Mouse (Mus musculus) mouse embryonic stem cell (cell line): ENCODE data around the gene Gm20388.

Experiments
- in situ Hi-C, 2 experiments: fragments of 300-500 bp; cut with MboI; formaldehyde crosslinking; loops; 1 replicate in 1 of 2; 3 replicates in 1 of 2; pipeline ENCODE4 v1.14.3; 2019 to 2020; ENCODE audit warnings: low sequenced_read_pairs in 2 of 2, low pct_unique_long_range_greater_than_20kb in 1 of 2, mixed read lengths in 1 of 2; ENCODE audit not compliant: unreplicated experiment in 1 of 2

Gm20388 gene

DNA sequence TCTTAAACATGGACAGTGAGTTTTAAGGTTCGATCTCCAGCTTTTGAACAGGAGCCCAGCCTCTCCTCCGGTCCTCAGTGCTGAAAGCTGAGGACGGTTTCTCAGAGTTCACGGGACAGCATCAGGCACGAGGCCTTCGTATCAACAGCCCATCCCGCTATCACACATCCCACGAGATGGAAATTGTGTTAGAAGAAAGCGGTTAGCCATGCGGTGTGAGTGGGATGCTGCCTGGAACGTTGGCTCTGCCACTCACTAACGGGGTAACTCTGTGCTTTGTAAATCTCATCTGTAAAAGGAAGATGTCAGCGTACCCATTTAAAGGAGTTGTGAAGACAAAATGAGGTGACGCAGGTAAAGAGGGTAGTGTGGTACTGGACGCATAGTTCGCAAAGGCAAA lies 3796.5 kb downstream of the Gm20388 start:
- in situ Hi-C loops = no loop called here

DNA sequence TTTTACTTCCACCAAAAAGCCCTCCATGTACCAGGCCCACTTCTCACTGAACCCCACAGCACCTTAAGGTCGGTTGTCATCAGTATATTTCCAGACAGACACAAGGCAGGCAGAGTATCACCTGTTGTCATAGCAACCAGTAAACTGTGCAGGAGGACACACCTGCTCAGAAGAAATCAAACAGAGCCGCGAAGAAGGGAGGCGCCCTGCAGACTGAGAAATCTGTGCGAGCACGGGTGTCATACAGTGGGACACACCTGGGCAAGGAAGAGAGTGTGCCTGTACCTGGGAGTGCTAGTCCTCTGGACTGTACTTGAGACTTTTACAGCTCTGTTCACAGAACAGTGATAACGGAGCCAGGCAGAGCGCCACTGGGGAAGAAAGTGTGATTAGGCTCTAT lies 3798.1 kb downstream of the Gm20388 start:
- in situ Hi-C loops = no loop called here

DNA sequence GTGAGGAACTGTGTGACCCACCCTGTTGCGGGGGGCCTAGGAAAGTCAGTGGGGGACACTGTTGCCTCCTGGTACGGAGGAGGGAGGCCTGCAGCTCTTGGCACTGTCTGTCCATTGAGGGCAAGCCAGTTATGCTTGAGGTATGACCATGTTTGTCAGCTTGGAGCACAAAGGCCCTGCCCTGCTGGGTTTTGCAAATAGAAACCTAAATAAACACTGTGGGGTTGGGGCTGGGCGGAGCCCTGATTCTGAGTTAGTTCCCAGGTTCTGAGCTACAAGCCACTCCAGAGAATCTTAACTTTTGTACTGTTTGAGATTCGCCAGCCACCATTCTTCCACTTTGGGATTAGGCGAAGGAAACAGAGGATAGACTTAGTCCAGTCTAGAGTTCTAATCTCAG lies 3799.7 kb downstream of the Gm20388 start:
- in situ Hi-C loops = no loop called here

DNA sequence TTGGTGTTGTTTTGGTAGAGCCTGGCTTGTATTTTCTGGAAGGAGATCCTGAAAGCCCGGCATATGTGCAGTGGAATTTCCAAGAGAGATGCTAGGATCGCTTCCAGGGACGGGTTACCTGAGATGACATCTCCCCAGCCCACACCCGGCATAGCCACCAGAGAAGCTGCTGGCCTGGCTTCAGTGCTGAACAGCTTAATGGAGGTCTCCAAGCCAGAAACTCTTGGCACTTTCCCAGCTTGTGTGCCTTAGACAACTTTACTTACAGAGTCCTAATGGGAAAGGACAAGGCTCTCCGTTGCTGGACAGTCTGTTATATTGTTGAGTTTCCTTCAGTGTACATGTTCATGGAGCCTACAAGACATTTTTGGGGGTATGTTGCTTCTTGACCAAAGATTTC lies 3803.8 kb downstream of the Gm20388 start:
- in situ Hi-C loops = no loop called here

DNA sequence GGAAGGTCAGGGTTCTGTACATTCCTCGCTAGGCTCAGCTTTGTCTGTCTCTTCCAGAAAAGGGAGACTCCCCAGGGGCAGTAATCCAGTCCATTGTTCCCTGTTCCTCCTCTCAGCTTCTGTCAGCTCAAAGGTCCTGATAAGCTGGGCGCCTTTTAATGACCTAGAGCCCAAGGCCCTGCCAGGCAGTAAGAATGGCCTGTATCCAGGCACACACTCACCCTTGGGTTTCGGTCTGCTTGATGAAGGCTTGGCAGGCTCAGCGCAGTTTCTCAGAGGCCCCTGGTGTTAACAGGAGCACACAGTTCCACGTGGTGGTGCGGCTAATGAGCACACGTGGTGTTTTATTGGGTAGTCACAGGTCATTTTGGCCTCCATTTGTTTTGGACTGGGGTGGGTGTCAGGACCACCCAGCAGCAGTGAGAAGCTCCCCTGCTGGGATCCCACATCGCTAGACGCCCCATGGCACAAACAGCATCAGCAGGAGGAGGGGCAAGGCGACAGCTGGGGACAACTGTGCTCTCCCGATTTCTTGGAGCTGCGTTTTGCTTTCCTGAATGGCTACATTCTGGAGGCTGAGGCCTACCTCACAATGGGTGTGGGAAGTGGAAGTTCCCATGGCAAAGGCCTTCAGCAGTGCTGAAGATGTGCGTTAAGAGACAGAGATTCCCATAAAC lies 3805.4 kb downstream of the Gm20388 start:
- in situ Hi-C loops = no loop called here

DNA sequence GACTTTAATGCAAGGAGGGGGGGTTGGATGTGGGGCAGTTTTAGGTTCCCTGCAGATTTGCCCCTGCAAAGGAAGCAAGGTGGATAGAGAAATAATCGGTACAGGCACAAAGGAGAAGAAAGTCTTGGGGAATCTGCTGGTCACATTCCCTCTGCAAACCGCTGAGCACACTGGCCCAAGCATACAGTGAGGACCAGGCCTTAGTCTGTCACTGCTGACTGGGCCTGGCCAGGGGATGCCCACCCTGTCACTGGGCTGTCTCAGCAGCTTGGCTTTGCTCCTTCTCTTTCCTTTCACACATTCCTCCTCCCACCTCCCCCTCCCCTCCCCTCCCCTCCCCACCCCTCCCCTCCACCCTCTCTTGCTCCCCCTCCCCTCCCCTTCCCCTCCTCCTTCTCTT lies 3806.5 kb downstream of the Gm20388 start:
- in situ Hi-C loops = no loop called here

DNA sequence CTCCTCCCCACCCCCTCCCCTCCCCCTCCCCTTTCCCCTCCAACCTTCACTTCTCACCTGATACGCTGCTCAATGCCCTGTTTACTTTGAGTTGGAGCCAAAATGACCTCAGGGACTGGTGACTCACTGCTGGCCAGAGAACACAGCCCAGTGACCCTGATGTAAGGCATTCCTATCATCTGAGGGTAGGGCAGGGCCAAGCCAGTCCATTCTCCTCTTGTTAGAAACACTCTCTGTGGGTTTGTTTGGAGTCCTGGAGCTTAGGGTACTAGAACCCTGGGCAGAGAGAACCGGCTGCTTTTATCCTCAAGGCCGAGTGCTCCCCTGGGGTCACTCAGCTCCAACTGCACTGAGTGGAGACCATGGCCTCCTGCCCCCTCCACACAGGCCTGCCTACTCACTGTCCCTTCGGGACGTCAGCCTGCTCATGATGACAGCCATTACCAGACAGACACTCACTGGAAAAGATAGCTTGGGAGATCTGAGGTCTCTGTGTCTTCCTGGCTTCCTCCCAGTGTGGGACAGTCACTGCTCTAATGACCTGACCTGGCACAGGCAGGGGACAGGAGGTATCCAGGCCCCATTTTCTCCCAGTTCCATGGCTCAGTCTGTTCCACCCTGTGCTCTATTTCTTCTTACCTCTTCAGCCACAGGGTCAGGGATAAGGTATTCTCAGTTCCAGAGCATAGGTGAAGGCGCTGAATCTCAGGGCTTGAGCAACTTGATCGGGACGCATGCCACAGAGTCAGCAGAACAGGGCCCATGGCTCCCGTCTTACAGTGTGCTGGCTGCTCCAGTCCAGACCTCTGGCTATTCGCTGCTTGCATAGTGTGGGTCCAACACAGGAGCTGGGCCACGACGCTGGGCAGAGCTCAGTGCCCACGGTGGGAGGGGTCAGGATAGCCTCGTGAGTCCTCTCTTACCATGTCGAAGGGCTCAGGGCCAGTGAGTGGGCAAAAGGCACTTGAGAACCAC lies 3807.2 kb downstream of the Gm20388 start:
- in situ Hi-C loops = no loop called here

DNA sequence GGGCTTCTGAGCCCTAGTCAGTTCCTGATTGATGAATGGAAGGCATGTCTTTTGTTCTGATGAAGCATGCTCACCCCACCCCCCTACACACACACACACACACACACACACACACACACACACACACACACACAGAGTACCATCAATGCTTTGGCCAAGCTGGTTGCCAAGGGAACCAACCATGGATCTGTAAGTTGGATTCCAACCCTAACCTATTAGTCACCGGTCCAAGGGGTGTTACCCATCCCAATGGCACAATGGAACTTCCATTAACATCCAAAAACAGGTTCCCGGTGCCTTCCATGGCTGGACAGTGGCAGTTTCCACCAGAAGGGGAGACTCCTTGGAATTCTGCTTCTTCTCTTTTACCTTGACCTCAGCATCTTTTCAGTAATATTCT lies 3808.1 kb downstream of the Gm20388 start:
- in situ Hi-C loops = no loop called here

DNA sequence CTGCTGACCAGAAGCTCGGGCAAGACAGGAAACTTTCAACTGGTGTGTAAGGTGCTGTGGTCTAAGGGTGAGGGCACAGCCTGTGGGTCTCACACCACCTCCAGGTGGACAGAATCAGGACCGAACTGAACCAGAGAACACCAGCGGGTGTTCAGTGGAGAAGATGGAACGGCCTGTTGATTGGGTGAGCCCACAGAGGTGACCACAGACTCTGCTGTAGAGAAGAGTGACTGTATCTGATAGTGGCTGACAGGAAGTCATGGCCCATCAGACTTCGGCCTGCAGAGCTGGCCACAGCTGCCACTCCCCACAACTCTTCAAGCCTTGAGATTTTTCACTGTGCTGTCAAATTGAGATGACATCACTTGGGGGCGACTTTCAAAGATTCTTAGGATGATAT lies 3808.6 kb downstream of the Gm20388 start:
- in situ Hi-C loops = no loop called here

DNA sequence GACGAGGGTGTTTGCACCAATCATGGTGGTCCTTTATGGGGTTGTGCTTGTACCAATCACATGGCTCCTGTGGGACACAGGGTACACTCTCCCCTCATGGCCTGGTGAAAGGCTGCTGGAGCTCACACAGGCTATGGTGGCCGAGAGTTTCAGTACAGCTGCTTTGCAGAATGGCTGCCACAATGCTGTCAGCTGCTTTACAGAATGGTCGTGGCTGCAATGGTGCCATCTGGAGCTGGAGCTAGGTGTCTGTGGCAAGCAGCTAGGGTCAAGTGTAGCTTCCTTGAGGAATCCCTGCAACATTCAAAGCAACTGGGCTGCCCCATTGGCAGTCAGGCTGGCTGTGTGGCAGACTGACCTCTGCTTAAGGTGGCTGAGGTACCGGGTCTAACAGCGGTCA lies 3809.2 kb downstream of the Gm20388 start:
- in situ Hi-C loops = no loop called here

DNA sequence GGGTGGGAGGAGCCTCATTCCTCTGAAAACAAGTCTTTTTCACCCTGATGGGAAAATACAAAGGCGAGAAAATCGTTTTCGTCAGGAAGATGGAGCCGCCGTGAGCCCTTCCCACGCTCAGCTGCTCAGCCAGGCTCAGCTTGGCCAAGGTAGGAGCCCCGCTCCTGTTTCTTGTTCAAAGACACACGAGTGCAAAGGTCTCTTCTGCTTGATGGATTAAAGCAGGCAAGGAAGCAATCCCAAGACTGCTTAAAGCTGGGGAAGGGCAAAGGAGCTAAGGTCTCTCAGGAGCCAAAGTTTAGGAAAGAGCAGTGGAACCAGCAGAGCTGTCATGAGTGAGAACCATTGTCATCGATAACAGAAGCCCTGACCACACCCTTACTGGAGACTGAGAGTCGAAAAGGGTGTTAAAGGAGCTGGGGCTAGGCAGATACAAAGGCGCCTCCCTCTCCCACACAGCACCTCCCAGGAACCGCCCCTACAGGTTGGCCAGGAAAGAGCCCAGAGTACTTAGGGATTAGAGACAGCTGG lies 3809.9 kb downstream of the Gm20388 start:
- in situ Hi-C loops = no loop called here

DNA sequence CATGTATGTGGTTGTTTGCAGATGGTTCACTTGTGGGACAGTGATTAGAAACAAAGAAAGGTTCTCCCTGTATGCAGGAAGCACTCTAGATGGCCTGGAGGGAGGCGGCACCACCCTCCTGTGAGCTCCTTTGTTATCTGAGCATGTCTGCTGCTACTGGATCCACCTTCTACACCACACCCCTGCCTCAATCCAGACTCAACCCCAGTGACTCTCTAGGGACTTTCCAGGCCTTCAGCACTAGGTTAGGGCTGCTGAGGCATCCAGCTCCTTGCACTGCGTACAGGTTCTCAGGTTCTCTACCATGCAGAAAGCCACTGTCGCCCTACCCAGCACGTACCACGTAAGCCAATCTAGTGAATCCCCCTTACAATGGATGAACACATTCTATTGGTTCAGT lies 3811.6 kb downstream of the Gm20388 start:
- in situ Hi-C loops = no loop called here

DNA sequence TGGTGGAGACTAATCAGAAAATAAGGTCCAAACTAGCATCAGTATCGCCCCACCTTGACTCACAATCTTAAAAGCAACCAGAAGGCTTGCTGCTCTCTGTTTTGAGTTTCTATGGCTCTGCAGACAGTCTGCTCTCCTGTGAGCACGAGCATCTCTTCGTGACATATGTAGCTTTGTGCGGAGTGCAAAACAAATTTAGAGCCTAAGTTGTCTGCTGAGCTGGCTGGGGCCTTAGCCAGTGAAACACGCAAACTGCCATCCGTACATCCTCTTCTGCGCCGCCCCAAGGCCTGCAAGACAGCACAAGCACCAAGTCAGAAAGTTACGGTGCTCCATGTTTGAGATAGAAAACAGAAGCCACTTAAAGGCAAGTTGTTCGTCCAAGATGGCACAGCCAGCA lies 3814.1 kb downstream of the Gm20388 start:
- in situ Hi-C loops = no loop called here

DNA sequence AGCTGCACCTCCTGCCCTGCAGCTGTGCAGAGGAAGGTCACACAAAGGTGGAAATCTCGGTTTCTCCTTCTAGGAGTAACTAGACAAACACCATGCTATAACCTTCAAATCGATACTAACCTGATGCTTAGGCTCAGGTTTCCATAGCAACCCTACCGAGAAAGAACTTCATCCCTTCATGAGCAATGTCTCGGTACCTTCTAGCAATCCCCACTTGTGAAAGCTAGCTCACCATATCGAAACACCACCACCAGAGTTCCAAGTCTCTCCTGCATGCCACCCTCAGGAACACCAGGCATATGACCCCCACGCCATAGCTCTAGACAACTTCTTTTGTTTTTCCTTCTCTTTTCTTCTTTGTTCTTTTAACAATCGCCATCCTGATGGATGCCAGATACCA lies 3814.6 kb downstream of the Gm20388 start:
- in situ Hi-C loops = no loop called here

DNA sequence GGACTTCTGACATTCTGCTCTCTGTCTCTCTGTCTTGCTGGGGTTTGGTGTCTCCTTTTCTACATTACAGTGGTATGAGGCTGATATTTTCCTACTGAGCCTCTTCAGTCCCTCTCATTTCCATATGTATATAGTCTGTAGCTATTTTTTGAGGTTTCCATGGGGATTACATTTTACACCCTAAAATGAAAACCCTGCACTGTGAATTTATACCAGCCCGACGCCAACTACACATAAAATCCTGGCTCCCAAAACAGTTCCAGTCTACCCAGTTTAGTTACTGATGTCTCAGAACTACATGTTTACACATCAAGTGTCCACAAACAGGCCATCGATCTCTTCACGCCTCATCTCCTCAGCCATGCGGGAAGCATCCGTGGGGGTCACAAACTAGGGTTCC lies 3816.1 kb downstream of the Gm20388 start:
- in situ Hi-C loops = no loop called here

DNA sequence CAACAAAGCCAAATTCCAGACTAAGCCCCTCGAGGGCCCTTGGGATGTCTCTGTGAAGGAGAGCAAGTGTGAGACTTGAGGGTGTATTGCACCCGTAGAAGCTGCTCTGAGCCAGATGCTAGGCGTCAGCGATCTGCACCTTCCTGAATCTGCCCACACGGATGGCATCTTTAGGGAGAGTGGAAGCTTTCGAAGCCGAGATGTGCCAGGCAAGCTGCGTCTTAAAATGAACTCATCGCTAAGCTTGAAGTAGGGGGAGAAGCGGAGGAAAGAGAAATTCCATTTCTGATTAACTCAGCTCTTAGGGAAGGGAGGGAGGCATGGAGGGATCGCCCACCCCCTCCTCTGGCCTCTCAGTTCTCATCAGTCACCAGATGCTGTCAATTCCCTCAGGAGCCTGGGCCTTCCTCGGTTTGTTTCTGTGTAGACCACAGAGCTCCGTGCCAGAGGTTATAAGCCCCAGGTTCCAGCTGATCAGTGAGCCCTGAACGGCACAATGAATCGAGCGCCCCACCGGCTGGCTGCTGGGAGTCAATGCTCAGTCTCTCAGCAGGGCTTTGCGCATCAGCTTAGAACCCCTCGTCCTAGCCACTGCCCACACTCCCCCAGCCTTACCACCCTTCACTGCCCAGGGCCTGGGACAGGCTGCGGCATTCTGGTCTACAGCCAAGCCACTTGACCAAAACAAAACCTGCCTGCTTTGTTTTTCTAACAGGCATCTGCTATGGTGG lies 3818.6 kb downstream of the Gm20388 start:
- in situ Hi-C loops = no loop called here

DNA sequence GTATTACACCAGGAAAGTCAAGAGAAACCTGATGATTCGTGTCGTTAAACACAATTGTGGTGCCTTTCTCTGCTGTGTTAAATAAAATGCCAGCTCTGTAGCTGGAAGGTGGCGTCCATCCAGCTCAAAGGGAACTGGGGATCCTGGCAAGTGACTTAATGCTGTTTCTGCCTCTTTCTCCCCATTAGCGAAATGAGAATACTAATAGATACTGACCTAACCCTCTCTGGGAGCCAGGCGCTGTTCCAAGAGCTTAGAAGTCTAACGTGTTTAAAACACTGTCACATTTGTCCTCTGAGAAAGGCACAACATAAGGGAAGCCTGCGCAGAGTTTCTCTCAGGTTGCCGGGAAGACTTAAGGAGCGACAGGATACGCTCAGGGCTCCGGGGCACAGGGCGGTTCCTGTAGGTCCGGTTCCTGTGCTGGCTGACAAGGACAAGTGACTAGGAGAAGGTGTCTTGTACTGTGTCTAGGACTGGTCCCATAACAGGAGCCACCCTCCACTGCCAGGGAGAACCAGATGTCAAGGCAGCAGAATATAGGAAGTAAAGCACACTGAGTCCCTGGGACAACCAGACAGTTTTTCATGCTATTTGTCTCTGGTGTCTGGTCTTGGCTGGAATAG lies 3819.3 kb downstream of the Gm20388 start:
- in situ Hi-C loops = no loop called here

DNA sequence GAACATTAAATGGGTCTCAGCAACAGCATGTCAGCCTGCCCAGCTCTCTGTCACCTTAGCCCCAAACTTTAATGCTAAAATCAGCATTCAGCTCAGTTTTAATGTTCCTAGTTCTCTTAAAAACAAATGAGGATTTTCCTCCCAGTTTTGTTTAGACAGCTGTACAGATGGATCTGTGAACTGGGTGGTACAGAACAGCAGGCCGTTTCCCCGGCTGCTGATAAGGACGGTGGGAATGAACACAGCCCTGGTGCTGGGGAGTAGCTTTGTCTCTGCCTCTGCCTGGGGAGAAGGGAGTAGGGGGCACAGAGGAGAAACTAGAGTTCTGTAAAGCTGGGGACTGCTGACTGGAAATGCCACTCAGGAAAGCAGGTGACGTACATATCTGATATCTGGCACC lies 3821.7 kb downstream of the Gm20388 start:
- in situ Hi-C loops = no loop called here

DNA sequence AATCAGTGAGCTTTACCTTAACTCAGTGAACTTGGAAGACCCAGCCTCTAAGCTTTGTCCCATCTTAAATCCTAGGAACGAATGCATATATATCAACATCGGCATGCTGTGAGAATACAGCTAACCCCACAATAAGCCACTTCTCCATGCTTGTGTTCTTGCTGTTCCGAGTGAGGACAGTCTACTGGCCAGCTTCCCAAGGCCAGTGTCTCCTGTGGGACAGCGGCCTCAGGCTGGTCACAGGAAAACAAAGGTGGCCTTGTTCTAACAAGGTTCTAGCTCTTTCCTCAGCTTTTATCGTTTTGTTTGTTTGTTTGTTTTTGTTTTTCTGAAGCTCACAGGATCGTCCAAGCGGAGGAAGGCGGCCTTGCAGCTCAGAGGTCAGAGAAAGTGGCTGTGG lies 3823.8 kb downstream of the Gm20388 start:
- in situ Hi-C loops = no loop called here
